Mouse (Mus musculus): Measurements from ENCODE around the gene St6galnac3. TPM values are rescaled to one million over a fixed set of nuclear protein-coding genes. Genes with fewer than 3 reads are reported as not detected.

The St6galnac3 gene
- polyA plus RNA-seq, 1 experiment from 2014 or later: 12.2 TPM

GRCm38 (mm10) chr3:153598631-153599030 is 126.3 kb downstream of the St6galnac3 start:
- ChIA-PET CTCF (interaction anchor here (0.8 to 3.3 kb wide), 5 partner anchors 9 to 49 kb away, joined by 3 to 17 read pairs (median 4); no protein-coding TSS in a partner anchor), POLR2A (interaction anchor here (1.3 to 2.8 kb wide), 2 partner anchors 9 to 12 kb away, joined by 3 to 7 read pairs; no protein-coding TSS in a partner anchor)
- in situ Hi-C loops (cut with MboI; ENCODE audit: low pct_unique_long_range_greater_than_20kb): no loop called here
- peak; percentile 43 for TF ChIP-seq CTCF (IDR thresholded peaks at IDR 0.05)
- ATAC-seq: peak; percentile 10
- no peak for DNase-seq (ENCODE audit: low read depth, low spot score)
- H3K27me3 ChIP-seq: no peaks in the 10 kb centered on the region

DNA sequence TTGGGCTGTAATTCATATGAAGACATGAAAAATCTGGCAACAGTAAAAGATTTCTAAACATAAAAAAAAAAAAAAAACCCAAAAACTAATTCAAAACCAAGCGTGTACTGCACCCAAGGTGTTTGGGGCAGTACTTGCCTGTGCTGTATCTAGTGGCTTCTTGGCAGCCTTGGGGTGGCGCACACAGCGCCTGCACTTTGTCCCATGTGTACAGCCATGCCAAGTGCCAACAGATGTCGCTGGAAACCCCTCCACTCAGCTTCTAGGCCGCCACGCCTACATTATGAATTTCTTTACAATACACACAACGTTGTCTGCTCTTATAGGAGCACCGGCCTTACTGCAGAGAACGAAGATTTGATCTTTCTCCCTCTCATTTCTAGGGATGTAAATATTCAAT is 130.4 kb downstream of the St6galnac3 start:
- no peaks in the 10 kb centered on the region for H3K27me3 ChIP-seq
- POLR2A ChIA-PET: interaction anchor here (0.7 kb wide), 2 partner anchors 43 to 149 kb away, joined by 3 to 5 read pairs; no protein-coding TSS in a partner anchor
- no peak for TF ChIP-seq CTCF (IDR thresholded peaks at IDR 0.05)
- no peak for ATAC-seq
- CTCF ChIA-PET: no interaction called here
- no peak for DNase-seq (ENCODE audit: low read depth, low spot score)
- in situ Hi-C loops (cut with MboI; ENCODE audit: low pct_unique_long_range_greater_than_20kb): no loop called here

DNA sequence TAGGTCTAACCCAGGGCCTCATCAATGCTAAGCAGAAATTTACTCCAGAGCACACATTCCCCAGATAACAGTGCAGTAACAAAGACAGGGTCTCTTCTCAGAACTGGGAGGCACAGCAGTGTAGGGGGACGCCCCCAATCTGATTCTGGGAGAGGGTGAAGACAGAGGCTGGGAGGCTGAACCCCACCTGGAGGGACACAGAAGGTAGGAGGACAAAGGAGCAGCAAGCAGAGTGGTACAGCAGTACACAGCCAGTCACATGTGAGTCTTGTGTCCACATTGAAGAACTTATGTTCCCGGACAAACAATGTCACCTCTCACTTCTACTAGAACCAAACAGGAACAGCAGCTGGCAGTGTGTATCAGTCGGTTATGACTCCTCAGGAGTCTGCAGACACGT is 131.0 kb downstream of the St6galnac3 start:
- DNase-seq (ENCODE audit: low read depth, low spot score): no peak
- ChIA-PET POLR2A (no interaction called here), CTCF (no interaction called here)
- no peaks in the 10 kb centered on the region for H3K27me3 ChIP-seq
- TF ChIP-seq CTCF (IDR thresholded peaks at IDR 0.05): no peak
- ATAC-seq: no peak
- in situ Hi-C loops (cut with MboI; ENCODE audit: low pct_unique_long_range_greater_than_20kb): no loop called here

DNA sequence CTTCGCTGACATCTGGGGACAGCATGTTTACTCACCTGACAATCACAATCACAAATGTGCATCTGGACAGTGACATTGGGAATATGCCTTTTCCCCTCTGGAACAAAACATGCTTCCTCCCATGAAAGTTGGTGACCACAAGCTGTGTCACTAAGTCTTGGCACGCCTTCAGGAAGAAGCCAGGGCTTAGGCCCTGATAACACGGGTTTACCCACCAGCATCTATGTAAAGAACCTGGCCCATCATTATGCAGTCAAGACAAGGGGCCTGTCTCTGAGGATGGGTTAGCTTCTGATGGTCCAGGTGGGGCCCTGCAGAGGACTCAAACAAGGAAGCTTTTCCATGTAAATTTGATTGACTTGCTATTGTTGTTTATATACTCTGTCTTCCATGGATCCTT is 131.9 kb downstream of the St6galnac3 start:
- DNase-seq (ENCODE audit: low read depth, low spot score) (no peak), ATAC-seq (no peak)
- ChIA-PET CTCF (interaction anchor here (1.0 kb wide), 1 partner anchor 13 kb away, joined by 3 read pairs; no protein-coding TSS in a partner anchor), POLR2A (interaction anchor here (1.0 kb wide), 1 partner anchor 827 kb away, joined by 3 read pairs; no protein-coding TSS in a partner anchor)
- TF ChIP-seq CTCF (IDR thresholded peaks at IDR 0.05): no peak
- H3K27me3 ChIP-seq: no peaks in the 10 kb centered on the region
- in situ Hi-C loops (cut with MboI; ENCODE audit: low pct_unique_long_range_greater_than_20kb): no loop called here

DNA sequence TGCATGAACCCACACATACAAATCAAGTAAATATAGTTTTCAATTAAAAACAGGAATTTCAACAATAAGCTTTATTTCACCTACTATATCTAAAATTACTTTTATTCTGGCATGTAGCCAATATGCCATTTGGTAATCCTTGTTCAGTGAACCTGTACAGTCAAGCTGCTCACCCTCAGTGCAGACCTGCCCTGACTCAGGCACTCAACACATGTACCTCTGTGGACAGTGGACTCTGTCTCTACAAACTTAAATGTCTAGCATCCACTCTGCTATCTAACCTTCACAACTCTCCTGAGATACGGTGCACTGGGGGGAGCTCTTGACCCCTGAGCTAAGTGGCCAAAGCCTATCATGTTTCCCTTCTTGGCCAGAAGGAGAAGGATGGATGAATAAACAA is 137.4 kb downstream of the St6galnac3 start:
- ChIA-PET CTCF (interaction anchor here (0.8 to 1.8 kb wide), 9 partner anchors 9 to 824 kb away, joined by 3 to 9 read pairs (median 4); no protein-coding TSS in a partner anchor), POLR2A (interaction anchor here (0.6 to 0.8 kb wide), 2 partner anchors 23 to 47 kb away, joined by 3 read pairs; no protein-coding TSS in a partner anchor)
- no peak for TF ChIP-seq CTCF (IDR thresholded peaks at IDR 0.05)
- no peaks in the 10 kb centered on the region for H3K27me3 ChIP-seq
- DNase-seq (ENCODE audit: low read depth, low spot score) (no peak), ATAC-seq (no peak)
- in situ Hi-C loops (cut with MboI; ENCODE audit: low pct_unique_long_range_greater_than_20kb): no loop called here

- TF ChIP-seq CTCF (IDR thresholded peaks at IDR 0.05): no peak
- POLR2A ChIA-PET: no interaction called here
- DNase-seq (ENCODE audit: low read depth, low spot score) (no peak), ATAC-seq (no peak)
- no peaks in the 10 kb centered on the region for H3K27me3 ChIP-seq
- CTCF ChIA-PET: interaction anchor here (0.8 to 1.4 kb wide), 2 partner anchors 16 to 17 kb away, joined by 3 to 4 read pairs; no protein-coding TSS in a partner anchor
- in situ Hi-C loops (cut with MboI; ENCODE audit: low pct_unique_long_range_greater_than_20kb): no loop called here
Observed at GRCm38 (mm10) chr3:153584836-153585235, 140.1 kb downstream of the St6galnac3 start.

GRCm38 (mm10) chr3:153582065-153582464 is 142.9 kb downstream of the St6galnac3 start:
- no peak for DNase-seq (ENCODE audit: low read depth, low spot score)
- in situ Hi-C loops (cut with MboI; ENCODE audit: low pct_unique_long_range_greater_than_20kb): no loop called here
- CTCF ChIA-PET: interaction anchor here (1.3 kb wide), 1 partner anchor 9 kb away, joined by 3 read pairs; no protein-coding TSS in a partner anchor
- H3K27me3 ChIP-seq: no peaks in the 10 kb centered on the region
- TF ChIP-seq CTCF (IDR thresholded peaks at IDR 0.05): no peak
- POLR2A ChIA-PET: interaction anchor here (0.6 kb wide), 1 partner anchor 60 kb away, joined by 4 read pairs; no protein-coding TSS in a partner anchor
- ATAC-seq: no peak

DNA sequence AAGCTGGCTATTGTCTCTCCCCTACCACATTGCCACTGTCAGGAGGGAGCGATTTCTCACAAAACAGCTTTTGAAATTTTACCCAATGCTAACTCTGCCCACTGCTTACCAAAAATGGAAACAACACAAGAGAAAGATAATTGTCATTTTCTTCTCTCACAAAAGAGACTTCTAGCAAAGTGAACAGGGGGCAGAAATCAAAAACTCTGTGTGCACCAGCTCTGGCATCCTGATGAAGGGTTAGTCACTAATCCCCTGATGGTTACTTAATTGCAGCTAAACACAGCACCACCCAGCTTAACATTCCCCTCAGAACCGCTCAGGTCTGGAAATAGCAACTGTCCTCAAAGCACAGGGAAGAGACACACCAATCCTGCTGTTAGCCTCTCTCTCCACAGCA is 144.3 kb downstream of the St6galnac3 start:
- in situ Hi-C loops (cut with MboI; ENCODE audit: low pct_unique_long_range_greater_than_20kb): no loop called here
- ChIA-PET POLR2A (interaction anchor here (0.6 to 0.9 kb wide), 3 partner anchors 43 to 237 kb away, joined by 3 read pairs; no protein-coding TSS in a partner anchor), CTCF (interaction anchor here (0.7 to 2.6 kb wide), 6 partner anchors 12 to 820 kb away, joined by 3 to 8 read pairs (median 3); no protein-coding TSS in a partner anchor)
- ATAC-seq: peak; percentile 87
- H3K27me3 ChIP-seq: no peaks in the 10 kb centered on the region
- no peak for TF ChIP-seq CTCF (IDR thresholded peaks at IDR 0.05)
- peak; percentile 72 for DNase-seq (ENCODE audit: low read depth, low spot score)

DNA sequence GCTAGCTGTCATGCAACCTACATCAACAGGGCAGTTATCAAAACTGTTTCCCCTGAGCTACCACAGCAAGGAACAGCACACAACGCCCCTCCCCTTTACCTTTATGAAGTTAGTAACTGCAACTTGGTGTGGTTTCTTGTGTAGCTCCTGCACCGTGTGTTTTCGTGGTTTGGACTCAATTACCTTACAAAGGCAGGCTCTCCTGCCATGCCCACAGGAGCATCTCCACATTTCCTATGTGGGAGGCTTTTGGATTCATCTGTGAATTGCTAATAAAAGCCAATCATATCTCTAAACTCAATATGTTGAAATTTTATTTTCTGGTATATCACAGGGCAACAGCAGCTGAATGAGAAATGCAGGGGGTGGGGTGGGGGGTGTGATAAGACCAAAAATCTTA is 144.8 kb downstream of the St6galnac3 start:
- ChIA-PET POLR2A (interaction anchor here (0.9 kb wide), 1 partner anchor 43 kb away, joined by 3 read pairs; no protein-coding TSS in a partner anchor), CTCF (interaction anchor here (0.7 to 2.6 kb wide), 5 partner anchors 12 to 819 kb away, joined by 3 to 8 read pairs (median 3); no protein-coding TSS in a partner anchor)
- TF ChIP-seq CTCF (IDR thresholded peaks at IDR 0.05): no peak
- no peak for DNase-seq (ENCODE audit: low read depth, low spot score)
- H3K27me3 ChIP-seq: no peaks in the 10 kb centered on the region
- in situ Hi-C loops (cut with MboI; ENCODE audit: low pct_unique_long_range_greater_than_20kb): no loop called here
- no peak for ATAC-seq

DNA sequence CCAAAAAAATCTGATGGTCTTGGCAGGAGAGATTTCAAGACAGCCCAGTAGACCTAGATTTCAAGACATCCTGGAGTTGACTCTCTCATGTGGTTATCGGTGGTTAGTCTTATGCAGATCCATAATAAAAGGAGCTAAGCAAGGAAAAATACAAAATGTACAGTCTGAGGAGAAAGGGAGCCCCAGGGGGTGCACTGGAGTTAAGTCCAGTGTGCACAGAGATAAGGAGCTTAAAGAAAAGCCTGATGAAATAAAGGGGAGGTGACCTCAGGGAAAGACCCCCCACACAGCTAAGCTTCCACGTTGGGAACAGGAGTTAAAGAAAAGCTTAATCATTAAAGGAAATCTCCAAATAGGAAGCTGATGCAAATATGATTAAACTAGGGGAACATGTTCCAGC is 147.7 kb downstream of the St6galnac3 start:
- in situ Hi-C loops (cut with MboI; ENCODE audit: low pct_unique_long_range_greater_than_20kb): no loop called here
- ChIA-PET CTCF (interaction anchor here (1.0 to 1.6 kb wide), 7 partner anchors 9 to 60 kb away, joined by 3 to 10 read pairs (median 3); no protein-coding TSS in a partner anchor), POLR2A (interaction anchor here (0.9 kb wide), 1 partner anchor 13 kb away, joined by 3 read pairs; no protein-coding TSS in a partner anchor)
- ATAC-seq: no peak
- no peak for TF ChIP-seq CTCF (IDR thresholded peaks at IDR 0.05)
- no peaks in the 10 kb centered on the region for H3K27me3 ChIP-seq
- no peak for DNase-seq (ENCODE audit: low read depth, low spot score)

DNA sequence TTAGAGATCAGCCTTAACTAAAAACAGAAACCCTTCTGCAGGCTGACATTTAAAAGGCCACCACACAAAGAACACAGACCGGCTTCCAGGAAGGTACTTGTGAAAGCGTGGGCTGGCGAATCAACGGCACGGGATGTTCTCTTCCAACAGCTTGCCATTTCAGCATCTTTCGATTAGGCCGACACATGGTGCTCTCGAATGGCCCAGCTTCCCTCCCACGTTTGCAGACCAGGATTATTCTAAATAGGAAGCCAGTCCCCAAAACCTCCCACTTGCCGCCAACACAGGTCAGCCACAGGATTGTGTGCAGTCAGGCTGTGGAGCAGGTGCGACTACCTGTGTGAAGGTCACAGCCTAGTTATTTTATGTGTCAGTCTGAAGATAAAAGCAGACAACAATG is 153.8 kb downstream of the St6galnac3 start:
- POLR2A ChIA-PET: no interaction called here

More for the DNA sequence above, 153.8 kb downstream of the St6galnac3 start:
- no peaks in the 10 kb centered on the region for H3K27me3 ChIP-seq
- no peak for TF ChIP-seq CTCF (IDR thresholded peaks at IDR 0.05)
- CTCF ChIA-PET: interaction anchor here (1.2 to 2.4 kb wide), 2 partner anchors 15 to 56 kb away, joined by 3 to 5 read pairs; no protein-coding TSS in a partner anchor
- in situ Hi-C loops (cut with MboI; ENCODE audit: low pct_unique_long_range_greater_than_20kb): no loop called here
- no peak for DNase-seq (ENCODE audit: low read depth, low spot score)
- ATAC-seq: no peak

Measured in Patski (cell line).